30 mouse cellular contexts compared by ENCODE assay signal in genomic region chr4:55973706-55974105, GRCm38 (mm10).
"Had no signal": no experiment of that assay in that cellular context is flagged by ENCODE, and none has a peak within 500 bp of the region (broad histone marks: within the 10 kb centered on the region; RNA-seq: fewer than 3 reads in every experiment).

No protein-coding gene starts in this region.

- H3K9me3 ChIP-seq: limb, embryonic 10.5 days; limb, embryonic 12.5 days; limb, embryonic 13.5 days; limb, embryonic 15.5 days; liver, embryonic 13.5 days; liver, embryonic 15.5 days; lung, embryonic 15.5 days; megakaryocyte, embryonic 14.5 days; midbrain, embryonic 10.5 days; midbrain, embryonic 12.5 days; midbrain, embryonic 13.5 days; midbrain, embryonic 15.5 days had no signal

- H3K27ac ChIP-seq: limb, embryonic 10.5 days; limb, embryonic 12.5 days; limb, embryonic 13.5 days; limb, embryonic 15.5 days; liver, embryonic 12.5 days; liver, embryonic 13.5 days; liver, embryonic 14.5 days; liver, embryonic 15.5 days; lung, embryonic 15.5 days; macrophage; midbrain, embryonic 10.5 days; midbrain, embryonic 12.5 days; midbrain, embryonic 13.5 days; midbrain, embryonic 15.5 days had no signal

- H3K9ac ChIP-seq: limb, embryonic 12.5 days; limb, embryonic 13.5 days; limb, embryonic 15.5 days; liver, embryonic 12.5 days; liver, embryonic 13.5 days; liver, embryonic 14.5 days; liver, embryonic 15.5 days; liver, postnatal 0 days; lung, embryonic 14.5 days; lung, embryonic 15.5 days; midbrain, embryonic 12.5 days; midbrain, embryonic 13.5 days; midbrain, embryonic 15.5 days had no signal

- DNase-seq: left cerebral cortex, postnatal 4 days; liver; liver, embryonic 13.5 days; liver, postnatal 0 days; lung, adult 18-20 months; lung, adult 2 months; lung, embryonic 14.5 days; lung, postnatal 10 days; lung, postnatal 14 days; lung, postnatal 36 days; lung, postnatal 4 days; midbrain, embryonic 14.5 days had no signal

- H3K4me2 ChIP-seq: limb, embryonic 12.5 days; limb, embryonic 13.5 days; limb, embryonic 15.5 days; liver, embryonic 11.5 days; liver, embryonic 12.5 days; liver, embryonic 13.5 days; liver, embryonic 15.5 days; lung, embryonic 14.5 days; lung, embryonic 15.5 days; midbrain, embryonic 11.5 days; midbrain, embryonic 12.5 days; midbrain, embryonic 13.5 days; midbrain, embryonic 15.5 days had no signal

- H3K4me3 ChIP-seq: limb, embryonic 10.5 days; limb, embryonic 12.5 days; limb, embryonic 13.5 days; limb, embryonic 15.5 days; liver, embryonic 12.5 days; liver, embryonic 13.5 days; liver, embryonic 15.5 days; lung, embryonic 15.5 days; megakaryocyte, embryonic 14.5 days; midbrain, embryonic 10.5 days; midbrain, embryonic 12.5 days; midbrain, embryonic 13.5 days; midbrain, embryonic 15.5 days; myocyte had no signal

- H3K4me1 ChIP-seq: limb, embryonic 10.5 days; limb, embryonic 12.5 days; limb, embryonic 13.5 days; limb, embryonic 15.5 days; liver, embryonic 12.5 days; liver, embryonic 13.5 days; liver, embryonic 15.5 days; megakaryocyte, embryonic 14.5 days; midbrain, embryonic 10.5 days; midbrain, embryonic 12.5 days; midbrain, embryonic 13.5 days; midbrain, embryonic 15.5 days had no signal

- H3K27me3 ChIP-seq: limb, embryonic 12.5 days; limb, embryonic 13.5 days; limb, embryonic 15.5 days; liver, embryonic 12.5 days; liver, embryonic 13.5 days; liver, embryonic 15.5 days; megakaryocyte, embryonic 14.5 days; midbrain, embryonic 12.5 days; midbrain, embryonic 13.5 days; midbrain, embryonic 15.5 days had no signal

- ATAC-seq: liver, embryonic 12.5 days; liver, postnatal 0 days; midbrain, embryonic 13.5 days; midbrain, embryonic 15.5 days; midbrain, embryonic 16.5 days had no signal

- H3K36me3 ChIP-seq: limb, embryonic 10.5 days; limb, embryonic 12.5 days; limb, embryonic 13.5 days; limb, embryonic 15.5 days; liver, embryonic 12.5 days; liver, embryonic 13.5 days; liver, embryonic 15.5 days; lung, embryonic 15.5 days; midbrain, embryonic 10.5 days; midbrain, embryonic 12.5 days; midbrain, embryonic 13.5 days; midbrain, embryonic 15.5 days had no signal
